1 mouse cellular context compared by ENCODE assay signal in genomic region chr2:156190004-156190896, GRCm38 (mm10).
A peak's percentile ranks its signal among the peaks of the same experiment; 100 is the strongest.
TF ChIP-seq lines count a peak whose summit lies in the region.

No protein-coding gene starts in this region.

TF ChIP-seq in MEL, 35 proteins besides CTCF, POLR2A, EP300 and RAD21 (continued from another document):
- TF ChIP-seq MXI1 (IDR thresholded peaks at IDR 0.05; ENCODE audit: low read depth, low read length) (no peak), ELF1 (IDR thresholded peaks at IDR 0.05; ENCODE audit: low read depth, low read length) (peak; percentile 48; the same call in 1 of the 2 replicates), ETS1 (IDR thresholded peaks at IDR 0.05; ENCODE audit: low read depth, low read length) (peak; percentile 74), TCF12 (IDR thresholded peaks at IDR 0.05; ENCODE audit: low read depth, low read length) (peak; percentile 70), RCOR1 (IDR thresholded peaks at IDR 0.05; ENCODE audit: low read depth, low read length) (peak; percentile 9; the same call in 1 of the 2 replicates)
